Mouse (Mus musculus) liver, postnatal 0 days (tissue): ENCODE results near the gene Gm3435.
"Not testable (repeated sequence)": the region's sequence is repeated elsewhere in the genome, so short reads cannot be mapped to it uniquely, and the experiment has no call there.

Source experiments
- CTCF ChIP-seq: sonication (generic); IDR thresholded peaks from 2 replicates; pipeline ENCODE4 v1.5.1; 2016; ENCODE audit warnings: antibody characterized with exemption, low read depth
- EP300 ChIP-seq: IDR thresholded peaks from 2 replicates; pipeline ENCODE4 v1.6.1; 2016; ENCODE audit warnings: antibody characterized with exemption, low read depth, mild to moderate bottlenecking

DNA sequence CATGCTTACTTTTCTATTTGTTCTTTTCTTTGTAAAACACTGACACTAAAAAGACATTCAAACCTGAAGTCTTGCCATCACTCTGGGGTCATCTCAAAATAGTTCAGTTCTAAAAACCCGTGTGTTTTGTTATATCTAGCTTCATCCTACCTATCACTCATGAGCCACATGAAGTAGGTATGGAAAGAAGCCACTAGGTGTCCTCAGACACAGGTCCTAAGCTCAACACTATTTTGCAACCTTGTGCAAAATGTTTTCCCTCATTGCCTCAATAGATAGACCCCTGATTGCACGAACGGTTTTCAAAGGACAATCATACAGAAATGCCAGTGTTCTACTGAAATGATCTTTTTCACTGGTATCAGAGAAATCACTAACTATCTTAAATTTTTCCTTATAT, 888 bp upstream of the Gm3435 start:
- TF ChIP-seq CTCF, EP300: not testable (repeated sequence)
